Mouse (Mus musculus) thymus, adult 2 months (tissue): Measurements from ENCODE around the gene 9930104L06Rik. TPM values are rescaled to one million over a fixed set of nuclear protein-coding genes. Genes with fewer than 3 reads are reported as not detected.

Experiments used
- DNase-seq: peaks from one replicate; pipeline ENCODE4 v3.0.0; 2021
- H3K27ac ChIP-seq: fragments of 200-500 bp; 2 replicates; pipeline ENCODE4 v1.5.1; 2012; ENCODE audit warnings: low read length, control low read depth; ENCODE audit not compliant: control insufficient read depth, insufficient read depth
- H3K27me3 ChIP-seq: fragments of 200-500 bp; 2 replicates; pipeline ENCODE4 v1.6.1; 2012; ENCODE audit warnings: mild to moderate bottlenecking, low read length, moderate library complexity, mixed read lengths; ENCODE audit not compliant: control insufficient read depth, insufficient read depth
- H3K36me3 ChIP-seq: fragments of 200-500 bp; 2 replicates; pipeline ENCODE4 v1.6.1; 2012; ENCODE audit warnings: mild to moderate bottlenecking, low read length, moderate library complexity; ENCODE audit not compliant: control insufficient read depth, insufficient read depth
- H3K4me1 ChIP-seq: fragments of 200-500 bp; replicated peaks from 2 replicates; pipeline ENCODE4 v1.6.1; 2012; ENCODE audit warnings: low read length; ENCODE audit not compliant: control insufficient read depth, insufficient read depth
- H3K4me3 ChIP-seq: fragments of 200-500 bp; 2 replicates; pipeline ENCODE4 v1.5.1; 2012; ENCODE audit warnings: mild to moderate bottlenecking, low read length, control low read depth, moderate library complexity; ENCODE audit not compliant: control insufficient read depth, insufficient read depth
- CTCF ChIP-seq: fragments of 200-500 bp; IDR thresholded peaks from 2 replicates; pipeline ENCODE4 v1.5.1; 2012; ENCODE audit warnings: mild to moderate bottlenecking, control low read depth, low read length, moderate library complexity, borderline replicate concordance; ENCODE audit not compliant: control insufficient read depth, poor library complexity, insufficient read depth; ENCODE audit errors: extremely low read depth
- POLR2A ChIP-seq: fragments of 200-500 bp; IDR thresholded peaks from 2 replicates; pipeline ENCODE4 v1.6.1; 2012; ENCODE audit warnings: mild to moderate bottlenecking, low read length, control low read depth, moderate library complexity; ENCODE audit not compliant: control insufficient read depth, poor library complexity, insufficient read depth; ENCODE audit errors: extremely low read depth
- WGBS: fragments of 180-500 bp; shearing (Covaris S2); methylation state at CpG from one replicate; pipeline ENCODE4 v1.1.7; 2018; 5-methylcytosine and 5-hydroxymethylcytosine counted together
- polyA plus RNA-seq: library from polyadenylated mRNA; depleted of rRNA; stranded (reverse); fragments of >200 nt; gene quantifications from 2 replicates; pipeline ENCODE4 v1.2.3, GENCODE M21; 2012; rRNA removed

The 9930104L06Rik gene
- polyA plus RNA-seq, 1 experiment = 21.6 TPM

DNA sequence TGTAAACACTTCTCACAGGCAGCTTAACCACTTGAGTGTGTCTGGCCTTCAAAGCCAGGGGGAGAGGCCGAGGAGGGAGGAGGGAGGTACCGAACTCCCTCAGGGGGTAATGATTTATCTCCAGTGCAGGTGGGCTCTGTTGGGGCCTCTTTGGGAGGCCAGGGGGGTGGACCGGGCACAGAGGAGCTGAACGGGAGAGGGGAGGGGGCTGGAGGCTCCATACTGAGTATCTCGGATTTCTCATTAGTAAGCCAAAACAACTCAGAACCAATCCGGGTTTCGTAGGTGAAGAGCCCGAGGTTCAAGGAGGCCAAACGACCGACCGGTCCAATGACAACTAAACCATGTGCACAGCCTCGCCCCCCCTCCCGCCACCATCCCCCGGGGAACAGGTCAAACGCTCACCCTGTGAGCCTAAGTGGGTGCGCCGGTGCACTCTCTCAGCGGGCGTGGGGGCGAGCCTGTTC, 53.0 kb downstream of the 9930104L06Rik start:
- no peak for TF ChIP-seq POLR2A
- no peak for TF ChIP-seq CTCF
- no peak overlapping the region for H3K4me3 ChIP-seq
- DNase-seq = no peak
- H3K4me1 ChIP-seq = no peaks in the 10 kb centered on the region
- peaks cover 11% of the 10 kb centered on the region for H3K27me3 ChIP-seq
- no peak overlapping the region for H3K27ac ChIP-seq
- WGBS = 34% methylated on average over 20 of the region's 20 CpGs
- H3K36me3 ChIP-seq = no peaks in the 10 kb centered on the region

GRCm38 (mm10) chr4:124990325-124990724, 53.5 kb downstream of the 9930104L06Rik start:
- Histone ChIP-seq H3K36me3 (no peaks in the 10 kb centered on the region), H3K4me1 (no peaks in the 10 kb centered on the region), H3K4me3 (no peak overlapping the region), H3K27ac (no peak overlapping the region), H3K27me3 (peaks cover 11% of the 10 kb centered on the region)
- TF ChIP-seq CTCF (no peak), POLR2A (no peak)
- WGBS = 4% methylated on average over 7 of the region's 7 CpGs
- no peak for DNase-seq

Other genes starting within 250 kb of the 9930104L06Rik start
- gene Utp11, start 243.4 kb upstream of the 9930104L06Rik start, polyA plus RNA-seq = 6.0 and 6.3 TPM in 2 replicates
- gene Fhl3, start 236.3 kb upstream of the 9930104L06Rik start, polyA plus RNA-seq = 36.1 and 59.4 TPM in 2 replicates
- 23.2 and 25.3 TPM in 2 replicates for gene Sf3a3, start 222.3 kb upstream of the 9930104L06Rik start, polyA plus RNA-seq
- 81.3 and 101 TPM in 2 replicates for gene Inpp5b, start 195.2 kb upstream of the 9930104L06Rik start, polyA plus RNA-seq
- gene Mtf1, start 134.9 kb upstream of the 9930104L06Rik start, polyA plus RNA-seq = 9.9 and 10.4 TPM in 2 replicates
- 63.0 and 70.4 TPM in 2 replicates for gene Yrdc, start 86.4 kb upstream of the 9930104L06Rik start, polyA plus RNA-seq
- 26.2 and 28.0 TPM in 2 replicates for gene 1110065P20Rik, start 85.9 kb upstream of the 9930104L06Rik start, polyA plus RNA-seq
- 1.1 and 1.4 TPM in 2 replicates for gene Maneal, start 74.9 kb upstream of the 9930104L06Rik start, polyA plus RNA-seq
- 0.06 and 0.07 TPM in 2 replicates for gene Epha10, start 56.1 kb upstream of the 9930104L06Rik start, polyA plus RNA-seq
- 79.4 and 102 TPM in 2 replicates for gene Cdca8, start 2.3 kb downstream of the 9930104L06Rik start, polyA plus RNA-seq
- 2.2 and 2.3 TPM in 2 replicates for gene Rspo1, start 49.4 kb downstream of the 9930104L06Rik start, polyA plus RNA-seq
- gene Gnl2, start 79.5 kb downstream of the 9930104L06Rik start, polyA plus RNA-seq = 17.9 and 18.3 TPM in 2 replicates
- 0.22 and 0.57 TPM in 2 replicates for gene Dnali1, start 128.7 kb downstream of the 9930104L06Rik start, polyA plus RNA-seq
- gene Snip1, start 129.6 kb downstream of the 9930104L06Rik start, polyA plus RNA-seq = 20.5 and 22.5 TPM in 2 replicates
- 26.4 and 30.7 TPM in 2 replicates for gene Meaf6, start 148.1 kb downstream of the 9930104L06Rik start, polyA plus RNA-seq
- 27.4 and 28.7 TPM in 2 replicates for gene Zc3h12a, start 190.8 kb downstream of the 9930104L06Rik start, polyA plus RNA-seq